Mouse (Mus musculus): Measurements from ENCODE around the gene Pla2g5. TPM values are rescaled to one million over a fixed set of nuclear protein-coding genes. Genes with fewer than 3 reads are reported as not detected.

Pla2g5 gene
- total and polyA plus RNA-seq, 3 experiments, result 24.8 to 87.6 (median 33.0) TPM

DNA sequence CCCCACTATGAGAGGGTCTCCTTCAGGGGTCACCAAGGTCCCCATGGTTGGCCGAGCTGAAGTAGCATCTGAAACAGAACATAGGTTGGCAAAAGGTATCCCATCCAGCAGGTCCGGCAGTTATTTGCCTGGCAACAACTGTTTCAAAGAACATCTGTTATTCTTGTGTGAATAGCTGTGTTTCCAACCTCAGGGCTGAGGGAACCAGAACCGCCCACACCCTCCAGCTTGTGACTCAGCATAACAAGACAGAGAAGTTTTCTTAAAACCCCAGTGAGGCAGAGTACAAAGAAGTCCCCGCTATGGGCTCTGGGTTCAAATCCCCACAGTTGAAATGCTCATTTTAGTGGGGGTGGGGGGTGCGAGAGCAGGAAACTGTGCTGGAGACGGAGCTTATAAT lies 81.2 kb downstream of the Pla2g5 start:
- Histone ChIP-seq H3K79me2 (replicated peaks; ENCODE audit: control insufficient read depth, insufficient read depth, low read length) (no peaks in the 10 kb centered on the region), H3K36me3 (ENCODE audit: control insufficient read depth, insufficient read depth, low read length) (no peaks in the 10 kb centered on the region), H3K9ac (ENCODE audit: low read depth, low read length) (no peak overlapping the region), H3K4me1 (ENCODE audit: control insufficient read depth, insufficient read depth, low read length) (peaks cover 2% of the 10 kb centered on the region; the same call in 1 of the 2 replicates), H3K4me3 (no peak overlapping the region), H3K27me3 (ENCODE audit: control insufficient read depth, insufficient read depth, low read length) (no peaks in the 10 kb centered on the region; the same call in 1 of the 2 replicates), H3K27ac (no peak overlapping the region)
- no peak for DNase-seq
- WGBS, result 77% methylated on average over 6 of the region's 6 CpGs
- intact Hi-C loops (cut with DNase I), result no loop called here
- TF ChIP-seq POLR2A (IDR thresholded peaks at IDR 0.05; ENCODE audit: insufficient read depth, low read depth, low read length), result no peak

DNA sequence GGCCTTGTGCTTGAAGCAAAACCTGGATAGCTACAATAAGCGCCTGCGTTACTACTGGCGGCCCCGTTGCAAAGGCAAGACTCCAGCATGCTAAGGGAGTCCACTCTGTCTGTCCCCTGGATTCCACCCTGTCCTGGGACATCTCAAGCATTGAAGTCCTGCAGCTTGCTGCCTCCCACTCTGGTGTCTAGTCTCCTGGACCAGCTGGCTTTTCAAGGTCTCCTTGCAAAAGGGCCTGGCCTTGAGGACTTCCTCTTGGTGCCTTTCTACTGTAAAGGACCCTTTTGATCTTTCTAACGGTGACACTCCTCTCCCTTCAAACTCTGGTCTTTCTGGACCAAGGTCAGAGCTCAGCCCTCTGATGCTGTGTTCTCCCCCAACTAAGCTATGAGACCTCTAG lies 83.0 kb downstream of the Pla2g5 start:
- no peak overlapping the region for H3K9ac ChIP-seq (ENCODE audit: low read depth, low read length)
- intact Hi-C loops (cut with DNase I), result no loop called here
- H3K27ac ChIP-seq, result no peak overlapping the region
- no peaks in the 10 kb centered on the region for H3K79me2 ChIP-seq (replicated peaks; ENCODE audit: control insufficient read depth, insufficient read depth, low read length)
- TF ChIP-seq EP300 (IDR thresholded peaks at IDR 0.05; ENCODE audit: insufficient read depth, low read depth, low read length), result no peak
- TF ChIP-seq POLR2A (IDR thresholded peaks at IDR 0.05; ENCODE audit: insufficient read depth, low read depth, low read length), result no peak
- no peak for TF ChIP-seq CTCF (IDR thresholded peaks at IDR 0.05)
- 81% methylated on average over 5 of the region's 5 CpGs for WGBS
- H3K27me3 ChIP-seq (ENCODE audit: control insufficient read depth, insufficient read depth, low read length), result no peaks in the 10 kb centered on the region; the same call in 1 of the 2 replicates
- H3K36me3 ChIP-seq (ENCODE audit: control insufficient read depth, insufficient read depth, low read length), result no peaks in the 10 kb centered on the region
- H3K4me1 ChIP-seq (ENCODE audit: control insufficient read depth, insufficient read depth, low read length), result no peaks in the 10 kb centered on the region
- no peak for DNase-seq
- no peak overlapping the region for H3K4me3 ChIP-seq

DNA sequence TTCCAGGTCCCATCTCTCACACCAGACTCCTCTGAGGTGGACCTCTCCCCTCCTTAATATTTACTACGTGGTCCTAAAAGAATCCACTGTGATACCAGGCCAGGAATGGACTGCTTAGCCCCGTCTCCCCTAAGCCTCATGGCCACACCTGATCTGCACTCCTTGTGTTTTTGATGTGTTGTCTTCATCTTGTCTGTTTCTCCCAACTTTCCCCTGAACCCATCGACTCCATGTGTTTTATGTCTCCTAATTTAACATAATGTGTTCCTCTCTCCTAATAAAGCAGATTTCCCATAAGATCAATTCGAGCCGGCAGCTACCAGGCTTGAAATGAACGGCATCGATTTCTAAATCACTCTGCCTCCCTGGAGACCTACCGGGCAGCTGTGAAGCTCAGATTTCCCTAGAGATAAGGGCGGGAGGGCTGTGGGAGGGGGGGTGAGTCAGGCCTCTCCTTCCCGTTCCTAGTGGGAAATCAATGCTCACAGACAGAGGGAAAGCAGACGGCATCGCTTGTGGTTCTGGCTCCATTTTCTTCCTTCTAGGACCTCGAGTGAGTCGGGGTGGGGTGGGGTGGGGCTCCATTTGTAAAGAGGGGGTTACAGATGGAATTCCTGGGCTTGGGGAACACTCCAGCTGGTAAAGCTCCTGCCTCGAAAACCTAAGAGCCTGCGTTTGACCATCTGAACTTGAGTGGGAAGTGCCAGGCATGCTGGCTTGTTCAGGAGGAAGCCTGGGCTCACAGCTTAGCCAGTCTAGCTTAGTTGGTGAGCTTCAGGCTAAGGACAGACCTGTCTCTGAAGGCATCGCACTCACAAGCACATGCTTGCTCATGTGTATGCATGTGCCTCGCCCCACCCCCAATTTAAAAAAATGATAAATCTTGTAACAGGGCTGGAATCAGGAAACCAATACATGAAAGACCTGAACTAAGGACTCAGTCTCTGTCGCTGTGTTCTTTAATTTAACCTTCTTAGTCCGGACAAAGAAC lies 85.6 kb downstream of the Pla2g5 start:
- H3K9ac ChIP-seq (ENCODE audit: low read depth, low read length), result no peak overlapping the region
- H3K27me3 ChIP-seq (ENCODE audit: control insufficient read depth, insufficient read depth, low read length), result no peaks in the 10 kb centered on the region; the same call in 1 of the 2 replicates
- no peaks in the 10 kb centered on the region for H3K79me2 ChIP-seq (replicated peaks; ENCODE audit: control insufficient read depth, insufficient read depth, low read length)
- no peaks in the 10 kb centered on the region for H3K4me1 ChIP-seq (ENCODE audit: control insufficient read depth, insufficient read depth, low read length)
- no peak overlapping the region for H3K4me3 ChIP-seq
- 45% methylated on average over 20 of the region's 20 CpGs for WGBS
- H3K27ac ChIP-seq, result no peak overlapping the region
- intact Hi-C loops (cut with DNase I), result no loop called here
- H3K36me3 ChIP-seq (ENCODE audit: control insufficient read depth, insufficient read depth, low read length), result no peaks in the 10 kb centered on the region
- TF ChIP-seq POLR2A (IDR thresholded peaks at IDR 0.05; ENCODE audit: insufficient read depth, low read depth, low read length) (no peak), CTCF (IDR thresholded peaks at IDR 0.05) (no peak)
- no peak for DNase-seq

DNA sequence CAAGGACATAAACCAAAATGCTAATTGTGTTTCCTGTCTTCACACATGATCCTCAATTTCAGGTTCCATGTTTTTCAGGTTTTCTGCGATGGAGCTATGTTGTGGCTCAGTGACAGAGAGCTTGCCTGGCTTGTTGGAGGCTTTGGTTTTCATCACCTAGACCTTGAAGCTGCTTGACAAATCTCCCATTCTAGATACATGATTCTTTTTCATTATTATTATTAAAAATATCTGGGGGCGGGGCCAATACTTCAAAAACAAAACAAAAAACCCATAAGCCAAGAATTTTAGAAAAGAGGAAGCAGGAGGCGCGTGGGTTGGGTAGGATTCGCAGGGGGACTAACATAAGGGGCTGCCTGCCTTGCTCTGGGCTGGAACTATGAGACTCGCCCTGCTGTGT lies 87.8 kb downstream of the Pla2g5 start, which contains the start of gene Pla2g2d:
Pla2g2d (plus strand) TSS at position 301 of the 400 bp plus-strand sequence.
- no peaks in the 10 kb centered on the region for H3K4me1 ChIP-seq (ENCODE audit: control insufficient read depth, insufficient read depth, low read length)
- no peaks in the 10 kb centered on the region for H3K36me3 ChIP-seq (ENCODE audit: control insufficient read depth, insufficient read depth, low read length)
- intact Hi-C loops (cut with DNase I), result no loop called here
- no peak within 1 kb of the TSS for H3K4me3 ChIP-seq
- H3K27ac ChIP-seq, result no peak within 1 kb of the TSS
- no peak within 1 kb of the TSS for H3K9ac ChIP-seq (ENCODE audit: low read depth, low read length)
- WGBS, result 72% methylated on average over 6 of the region's 6 CpGs
- no peak for DNase-seq
- TF ChIP-seq CTCF (IDR thresholded peaks at IDR 0.05) (no peak), POLR2A (IDR thresholded peaks at IDR 0.05; ENCODE audit: insufficient read depth, low read depth, low read length) (no peak), EP300 (IDR thresholded peaks at IDR 0.05; ENCODE audit: insufficient read depth, low read depth, low read length) (no peak)
- H3K27me3 ChIP-seq (ENCODE audit: control insufficient read depth, insufficient read depth, low read length), result no peaks in the 10 kb centered on the region; the same call in 1 of the 2 replicates
- no peaks in the 10 kb centered on the region for H3K79me2 ChIP-seq (replicated peaks; ENCODE audit: control insufficient read depth, insufficient read depth, low read length)

DNA sequence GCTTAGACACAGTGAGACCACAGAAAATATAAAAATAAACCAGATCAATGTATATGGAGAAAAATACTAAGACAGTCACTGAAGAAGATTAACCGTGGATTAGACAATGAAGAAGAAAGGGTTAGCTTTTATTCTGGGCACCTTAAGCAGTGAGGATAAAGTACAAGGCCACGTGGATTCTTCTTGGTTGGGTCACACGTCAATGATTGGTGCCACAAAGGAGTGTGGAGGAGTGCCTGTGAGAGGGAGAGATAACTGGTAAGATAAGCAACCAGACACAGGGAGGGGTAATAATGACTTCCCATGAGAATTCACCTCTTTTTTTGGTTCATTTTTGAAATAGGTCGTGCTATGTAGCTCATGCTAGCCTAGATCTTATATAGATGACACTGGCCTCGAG lies 90.9 kb downstream of the Pla2g5 start:
- intact Hi-C loops (cut with DNase I), result no loop called here
- Histone ChIP-seq H3K4me1 (ENCODE audit: control insufficient read depth, insufficient read depth, low read length) (no peaks in the 10 kb centered on the region), H3K9ac (ENCODE audit: low read depth, low read length) (no peak overlapping the region), H3K36me3 (ENCODE audit: control insufficient read depth, insufficient read depth, low read length) (no peaks in the 10 kb centered on the region), H3K79me2 (replicated peaks; ENCODE audit: control insufficient read depth, insufficient read depth, low read length) (no peaks in the 10 kb centered on the region), H3K4me3 (no peak overlapping the region), H3K27me3 (ENCODE audit: control insufficient read depth, insufficient read depth, low read length) (no peaks in the 10 kb centered on the region), H3K27ac (no peak overlapping the region)
- 59% methylated on average over 5 of the region's 5 CpGs for whole genome bisulfite sequencing
- TF ChIP-seq EP300 (IDR thresholded peaks at IDR 0.05; ENCODE audit: insufficient read depth, low read depth, low read length) (no peak), POLR2A (IDR thresholded peaks at IDR 0.05; ENCODE audit: insufficient read depth, low read depth, low read length) (no peak), CTCF (IDR thresholded peaks at IDR 0.05) (no peak)
- no peak for DNase-seq

GRCm38 (mm10) chr4:138771970-138772369 lies 91.3 kb downstream of the Pla2g5 start:
- Histone ChIP-seq H3K36me3 (ENCODE audit: control insufficient read depth, insufficient read depth, low read length) (no peaks in the 10 kb centered on the region), H3K79me2 (replicated peaks; ENCODE audit: control insufficient read depth, insufficient read depth, low read length) (no peaks in the 10 kb centered on the region), H3K27ac (no peak overlapping the region), H3K27me3 (ENCODE audit: control insufficient read depth, insufficient read depth, low read length) (no peaks in the 10 kb centered on the region), H3K4me3 (no peak overlapping the region), H3K9ac (ENCODE audit: low read depth, low read length) (no peak overlapping the region), H3K4me1 (ENCODE audit: control insufficient read depth, insufficient read depth, low read length) (no peaks in the 10 kb centered on the region)
- WGBS, result 80% methylated on average over 10 of the region's 10 CpGs
- DNase-seq, result no peak
- TF ChIP-seq POLR2A (IDR thresholded peaks at IDR 0.05; ENCODE audit: insufficient read depth, low read depth, low read length) (no peak), EP300 (IDR thresholded peaks at IDR 0.05; ENCODE audit: insufficient read depth, low read depth, low read length) (no peak), CTCF (IDR thresholded peaks at IDR 0.05) (no peak)
- intact Hi-C loops (cut with DNase I), result no loop called here
